Mouse (Mus musculus): ENCODE data around the gene Dusp3. TPM values are rescaled to one million over a fixed set of nuclear protein-coding genes. Genes with fewer than 3 reads are reported as not detected.

The Dusp3 gene
- polyA plus RNA-seq, 1 experiment: 98.5 TPM

GRCm38 (mm10) chr11:102010140-102010539 lies 23.3 kb upstream of the Dusp3 start:
- peak overlapping the region; percentile 30 for H3K27ac ChIP-seq (ENCODE audit: insufficient read depth, low read length)
- H3K4me3 ChIP-seq (replicated peaks; ENCODE audit: insufficient read depth, low read depth, low read length): no peak overlapping the region
- peaks cover 43% of the 10 kb centered on the region for H3K4me1 ChIP-seq (ENCODE audit: control insufficient read depth, insufficient read depth, low read length)
- DNase-seq: peak; percentile 75 to 87
- no peaks in the 10 kb centered on the region for H3K27me3 ChIP-seq (ENCODE audit: control insufficient read depth, insufficient read depth, low read length)
- 11% methylated on average over 13 of the region's 13 CpGs for whole genome bisulfite sequencing
- TF ChIP-seq CTCF (IDR thresholded peaks at IDR 0.05; ENCODE audit: borderline replicate concordance, insufficient read depth, low read depth, low read length) (no peak), POLR2A (IDR thresholded peaks at IDR 0.05; ENCODE audit: borderline replicate concordance, insufficient read depth, low read length) (no peak)

GRCm38 (mm10) chr11:102008954-102009637 lies 22.3 kb upstream of the Dusp3 start:
- 69% methylated on average over 15 of the region's 15 CpGs for WGBS

GRCm38 (mm10) chr11:102008372-102008771 lies 21.6 kb upstream of the Dusp3 start:
- DNase-seq: no peak
- 82% methylated on average over 8 of the region's 8 CpGs for WGBS
- TF ChIP-seq CTCF (IDR thresholded peaks at IDR 0.05; ENCODE audit: borderline replicate concordance, insufficient read depth, low read depth, low read length) (no peak), POLR2A (IDR thresholded peaks at IDR 0.05; ENCODE audit: borderline replicate concordance, insufficient read depth, low read length) (no peak)
- peaks cover 26% of the 10 kb centered on the region for H3K4me1 ChIP-seq (ENCODE audit: control insufficient read depth, insufficient read depth, low read length)
- H3K27ac ChIP-seq (ENCODE audit: insufficient read depth, low read length): no peak overlapping the region
- no peaks in the 10 kb centered on the region for H3K27me3 ChIP-seq (ENCODE audit: control insufficient read depth, insufficient read depth, low read length)
- no peak overlapping the region for H3K4me3 ChIP-seq (replicated peaks; ENCODE audit: insufficient read depth, low read depth, low read length)

More at GRCm38 (mm10) chr11:102008954-102009637, 22.3 kb upstream of the Dusp3 start:
- Histone ChIP-seq H3K4me1 (ENCODE audit: control insufficient read depth, insufficient read depth, low read length) (peaks cover 33% of the 10 kb centered on the region), H3K4me3 (replicated peaks; ENCODE audit: insufficient read depth, low read depth, low read length) (no peak overlapping the region), H3K27me3 (ENCODE audit: control insufficient read depth, insufficient read depth, low read length) (no peaks in the 10 kb centered on the region), H3K27ac (ENCODE audit: insufficient read depth, low read length) (peak overlapping the region; percentile 30)
- no peak for DNase-seq
- TF ChIP-seq POLR2A (IDR thresholded peaks at IDR 0.05; ENCODE audit: borderline replicate concordance, insufficient read depth, low read length): no peak
- TF ChIP-seq CTCF (IDR thresholded peaks at IDR 0.05; ENCODE audit: borderline replicate concordance, insufficient read depth, low read depth, low read length): no peak

GRCm38 (mm10) chr11:102006688-102007087 lies 19.9 kb upstream of the Dusp3 start:
- no peaks in the 10 kb centered on the region for H3K27me3 ChIP-seq (ENCODE audit: control insufficient read depth, insufficient read depth, low read length)
- DNase-seq: no peak
- TF ChIP-seq POLR2A (IDR thresholded peaks at IDR 0.05; ENCODE audit: borderline replicate concordance, insufficient read depth, low read length) (no peak), CTCF (IDR thresholded peaks at IDR 0.05; ENCODE audit: borderline replicate concordance, insufficient read depth, low read depth, low read length) (no peak)
- H3K4me1 ChIP-seq (ENCODE audit: control insufficient read depth, insufficient read depth, low read length): peaks cover 19% of the 10 kb centered on the region
- H3K27ac ChIP-seq (ENCODE audit: insufficient read depth, low read length): no peak overlapping the region
- 37% methylated on average over 5 of the region's 5 CpGs for WGBS
- H3K4me3 ChIP-seq (replicated peaks; ENCODE audit: insufficient read depth, low read depth, low read length): no peak overlapping the region

GRCm38 (mm10) chr11:102006271-102006670 lies 19.5 kb upstream of the Dusp3 start:
- Histone ChIP-seq H3K4me1 (ENCODE audit: control insufficient read depth, insufficient read depth, low read length) (peaks cover 16% of the 10 kb centered on the region), H3K27ac (ENCODE audit: insufficient read depth, low read length) (no peak overlapping the region), H3K4me3 (replicated peaks; ENCODE audit: insufficient read depth, low read depth, low read length) (no peak overlapping the region), H3K27me3 (ENCODE audit: control insufficient read depth, insufficient read depth, low read length) (no peaks in the 10 kb centered on the region)
- 44% methylated on average over 9 of the region's 9 CpGs for WGBS
- no peak for TF ChIP-seq POLR2A (IDR thresholded peaks at IDR 0.05; ENCODE audit: borderline replicate concordance, insufficient read depth, low read length)
- no peak for TF ChIP-seq CTCF (IDR thresholded peaks at IDR 0.05; ENCODE audit: borderline replicate concordance, insufficient read depth, low read depth, low read length)
- no peak for DNase-seq

- 92% methylated on average over 8 of the region's 8 CpGs for WGBS
- no peak overlapping the region for H3K27ac ChIP-seq (ENCODE audit: insufficient read depth, low read length)
- DNase-seq: no peak
These were observed 17.4 kb upstream of the Dusp3 start for GRCm38 (mm10) chr11:102004251-102004650.

GRCm38 (mm10) chr11:101999466-101999865 lies 12.7 kb upstream of the Dusp3 start:
- 31% methylated on average over 4 of the region's 4 CpGs for WGBS
- no peaks in the 10 kb centered on the region for H3K27me3 ChIP-seq (ENCODE audit: control insufficient read depth, insufficient read depth, low read length)
- no peak for DNase-seq
- TF ChIP-seq CTCF (IDR thresholded peaks at IDR 0.05; ENCODE audit: borderline replicate concordance, insufficient read depth, low read depth, low read length): no peak
- TF ChIP-seq POLR2A (IDR thresholded peaks at IDR 0.05; ENCODE audit: borderline replicate concordance, insufficient read depth, low read length): no peak
- no peak overlapping the region for H3K4me3 ChIP-seq (replicated peaks; ENCODE audit: insufficient read depth, low read depth, low read length)
- H3K4me1 ChIP-seq (ENCODE audit: control insufficient read depth, insufficient read depth, low read length): peaks cover 10% of the 10 kb centered on the region
- no peak overlapping the region for H3K27ac ChIP-seq (ENCODE audit: insufficient read depth, low read length)

More at GRCm38 (mm10) chr11:102004251-102004650, 17.4 kb upstream of the Dusp3 start:
- peaks cover 10% of the 10 kb centered on the region for H3K4me1 ChIP-seq (ENCODE audit: control insufficient read depth, insufficient read depth, low read length)
- TF ChIP-seq CTCF (IDR thresholded peaks at IDR 0.05; ENCODE audit: borderline replicate concordance, insufficient read depth, low read depth, low read length) (peak; percentile 59), POLR2A (IDR thresholded peaks at IDR 0.05; ENCODE audit: borderline replicate concordance, insufficient read depth, low read length) (no peak)
- H3K27me3 ChIP-seq (ENCODE audit: control insufficient read depth, insufficient read depth, low read length): no peaks in the 10 kb centered on the region
- H3K4me3 ChIP-seq (replicated peaks; ENCODE audit: insufficient read depth, low read depth, low read length): no peak overlapping the region

- no peak for TF ChIP-seq CTCF (IDR thresholded peaks at IDR 0.05; ENCODE audit: borderline replicate concordance, insufficient read depth, low read depth, low read length)
- no peak for TF ChIP-seq POLR2A (IDR thresholded peaks at IDR 0.05; ENCODE audit: borderline replicate concordance, insufficient read depth, low read length)
- Histone ChIP-seq H3K4me3 (replicated peaks; ENCODE audit: insufficient read depth, low read depth, low read length) (no peak overlapping the region), H3K27me3 (ENCODE audit: control insufficient read depth, insufficient read depth, low read length) (no peaks in the 10 kb centered on the region), H3K4me1 (ENCODE audit: control insufficient read depth, insufficient read depth, low read length) (peaks cover 13% of the 10 kb centered on the region), H3K27ac (ENCODE audit: insufficient read depth, low read length) (no peak overlapping the region)
- DNase-seq: no peak
- 50% methylated on average over 5 of the region's 5 CpGs for WGBS
These were observed 11.4 kb upstream of the Dusp3 start for GRCm38 (mm10) chr11:101998258-101998657.
